Mouse (Mus musculus): ENCODE results near the gene Grb7. TPM values are rescaled to one million over a fixed set of nuclear protein-coding genes. Genes with fewer than 3 reads are reported as not detected.

Grb7 gene
- polyA plus RNA-seq (2012; rRNA removed) (9.1 and 9.2 TPM in 2 replicates), polyA plus RNA-seq (2014; fragmentation: Nextera tagmentation; extraction: Ambion mirVana) (8.1 and 9.6 TPM in 2 replicates)

GRCm38 (mm10) chr11:98446213-98446561, at the start of gene Grb7:
TSS of gene Grb7 (plus strand) at chr11:98446394.
- no peak within 1 kb of the TSS for H3K27ac ChIP-seq (replicated peaks; ENCODE audit: low read depth, low read length)
- peak within 1 kb of the TSS; percentile 25; the same call in 1 of the 2 replicates for H3K9ac ChIP-seq (ENCODE audit: low read depth, low read length, severe bottlenecking)

GRCm38 (mm10) chr11:98397946-98398345, 48.2 kb upstream of the Grb7 start:
- DNase-seq (ENCODE audit: low spot score), result no peak
- Histone ChIP-seq H3K27ac (replicated peaks; ENCODE audit: low read depth, low read length) (no peak overlapping the region), H3K4me3 (replicated peaks; ENCODE audit: low read length) (no peak overlapping the region), H3K36me3 (ENCODE audit: control insufficient read depth, insufficient read depth, low read length) (no peaks in the 10 kb centered on the region), H3K4me1 (ENCODE audit: control insufficient read depth, insufficient read depth, low read length) (peaks cover 14% of the 10 kb centered on the region), H3K27me3 (ENCODE audit: control insufficient read depth, insufficient read depth, low read length) (no peaks in the 10 kb centered on the region), H3K9me3 (ENCODE audit: control insufficient read depth, low read length) (no peaks in the 10 kb centered on the region), H3K9ac (ENCODE audit: low read depth, low read length, severe bottlenecking) (no peak overlapping the region), H3K4me2 (replicated peaks; ENCODE audit: low read depth, low read length, severe bottlenecking) (no peak overlapping the region)
- no peak for ATAC-seq (ENCODE audit: low FRiP score, low read depth)
- no peak for TF ChIP-seq POLR2A (IDR thresholded peaks at IDR 0.05; ENCODE audit: borderline replicate concordance, extremely low read depth, insufficient read depth, insufficient read length)
- 90% methylated on average over 7 of the region's 7 CpGs for WGBS

More at GRCm38 (mm10) chr11:98446213-98446561, at the start of gene Grb7:
- Histone ChIP-seq H3K27me3 (ENCODE audit: control insufficient read depth, insufficient read depth, low read length) (peaks cover 13% of the 10 kb centered on the region; the same call in 1 of the 2 replicates), H3K4me3 (replicated peaks; ENCODE audit: low read length) (peak within 1 kb of the TSS; percentile 22), H3K36me3 (ENCODE audit: control insufficient read depth, insufficient read depth, low read length) (no peaks in the 10 kb centered on the region), H3K9me3 (ENCODE audit: control insufficient read depth, low read length) (no peaks in the 10 kb centered on the region), H3K4me2 (replicated peaks; ENCODE audit: low read depth, low read length, severe bottlenecking) (peak within 1 kb of the TSS; percentile 24), H3K4me1 (ENCODE audit: control insufficient read depth, insufficient read depth, low read length) (peaks cover 7% of the 10 kb centered on the region; the same call in 1 of the 2 replicates)
- DNase-seq (ENCODE audit: low spot score) (no peak), ATAC-seq (ENCODE audit: low FRiP score, low read depth) (no peak)
- no peak for TF ChIP-seq POLR2A (IDR thresholded peaks at IDR 0.05; ENCODE audit: borderline replicate concordance, extremely low read depth, insufficient read depth, insufficient read length)
- 4% methylated on average over 5 of the region's 5 CpGs for whole genome bisulfite sequencing

GRCm38 (mm10) chr11:98400161-98400726, 46.0 kb upstream of the Grb7 start, which contains the start of gene Pgap3:
TSS of gene Pgap3 (minus strand) at chr11:98400490.
- no peaks in the 10 kb centered on the region for H3K9me3 ChIP-seq (ENCODE audit: control insufficient read depth, low read length)
- DNase-seq (ENCODE audit: low spot score) (peak; percentile 93), ATAC-seq (ENCODE audit: low FRiP score, low read depth) (peak; percentile 95)
- H3K27me3 ChIP-seq (ENCODE audit: control insufficient read depth, insufficient read depth, low read length), result no peaks in the 10 kb centered on the region
- peak; percentile 33; the same call in 1 of the 2 replicates for TF ChIP-seq POLR2A (IDR thresholded peaks at IDR 0.05; ENCODE audit: borderline replicate concordance, extremely low read depth, insufficient read depth, insufficient read length)
- H3K36me3 ChIP-seq (ENCODE audit: control insufficient read depth, insufficient read depth, low read length), result no peaks in the 10 kb centered on the region
- peak within 1 kb of the TSS; percentile 67 for H3K4me2 ChIP-seq (replicated peaks; ENCODE audit: low read depth, low read length, severe bottlenecking)
- peak within 1 kb of the TSS; percentile 52 for H3K4me3 ChIP-seq (replicated peaks; ENCODE audit: low read length)
- H3K27ac ChIP-seq (replicated peaks; ENCODE audit: low read depth, low read length), result peak within 1 kb of the TSS; percentile 86
- WGBS, result 3% methylated on average over 33 of the region's 40 CpGs
- peaks cover 4% of the 10 kb centered on the region; the same call in 1 of the 2 replicates for H3K4me1 ChIP-seq (ENCODE audit: control insufficient read depth, insufficient read depth, low read length)
- H3K9ac ChIP-seq (ENCODE audit: low read depth, low read length, severe bottlenecking), result peak within 1 kb of the TSS; percentile 62

- TF ChIP-seq POLR2A (IDR thresholded peaks at IDR 0.05; ENCODE audit: borderline replicate concordance, extremely low read depth, insufficient read depth, insufficient read length), result no peak
- DNase-seq (ENCODE audit: low spot score) (no peak), ATAC-seq (ENCODE audit: low FRiP score, low read depth) (no peak)
- WGBS, result 60% methylated on average over 3 of the region's 3 CpGs
- Histone ChIP-seq H3K27ac (replicated peaks; ENCODE audit: low read depth, low read length) (peak overlapping the region; percentile 86), H3K27me3 (ENCODE audit: control insufficient read depth, insufficient read depth, low read length) (no peaks in the 10 kb centered on the region), H3K9me3 (ENCODE audit: control insufficient read depth, low read length) (no peaks in the 10 kb centered on the region), H3K36me3 (ENCODE audit: control insufficient read depth, insufficient read depth, low read length) (no peaks in the 10 kb centered on the region), H3K4me2 (replicated peaks; ENCODE audit: low read depth, low read length, severe bottlenecking) (peak overlapping the region; percentile 67), H3K4me3 (replicated peaks; ENCODE audit: low read length) (peak overlapping the region; percentile 52), H3K9ac (ENCODE audit: low read depth, low read length, severe bottlenecking) (peak overlapping the region; percentile 62), H3K4me1 (ENCODE audit: control insufficient read depth, insufficient read depth, low read length) (peaks cover 4% of the 10 kb centered on the region; the same call in 1 of the 2 replicates)
Observed at GRCm38 (mm10) chr11:98400816-98401215, 45.4 kb upstream of the Grb7 start.

GRCm38 (mm10) chr11:98406621-98407020, 39.6 kb upstream of the Grb7 start:
- H3K4me2 ChIP-seq (replicated peaks; ENCODE audit: low read depth, low read length, severe bottlenecking), result no peak overlapping the region
- H3K27me3 ChIP-seq (ENCODE audit: control insufficient read depth, insufficient read depth, low read length), result no peaks in the 10 kb centered on the region
- H3K9me3 ChIP-seq (ENCODE audit: control insufficient read depth, low read length), result no peaks in the 10 kb centered on the region
- no peak overlapping the region for H3K9ac ChIP-seq (ENCODE audit: low read depth, low read length, severe bottlenecking)
- 70% methylated on average over 6 of the region's 6 CpGs for WGBS
- H3K36me3 ChIP-seq (ENCODE audit: control insufficient read depth, insufficient read depth, low read length), result no peaks in the 10 kb centered on the region
- no peak for TF ChIP-seq POLR2A (IDR thresholded peaks at IDR 0.05; ENCODE audit: borderline replicate concordance, extremely low read depth, insufficient read depth, insufficient read length)
- no peak overlapping the region for H3K27ac ChIP-seq (replicated peaks; ENCODE audit: low read depth, low read length)
- ATAC-seq (ENCODE audit: low FRiP score, low read depth) (no peak), DNase-seq (ENCODE audit: low spot score) (no peak)
- H3K4me3 ChIP-seq (replicated peaks; ENCODE audit: low read length), result no peak overlapping the region
- H3K4me1 ChIP-seq (ENCODE audit: control insufficient read depth, insufficient read depth, low read length), result peaks cover 13% of the 10 kb centered on the region
